Comparison of ENCODE assay signal across 12 mouse cellular contexts in genomic region chr10:17844781-17845537, GRCm38 (mm10). TPM values are rescaled to one million over a fixed set of nuclear protein-coding genes. Genes with fewer than 3 reads are reported as not detected.
DNase-seq lines count a peak whose midpoint lies in the region; ATAC-seq lines count a peak whose summit lies in the region.
"Had no signal": no experiment of that assay in that cellular context is flagged by ENCODE, and none has a peak within 500 bp of the region (broad histone marks: within the 10 kb centered on the region; RNA-seq: fewer than 3 reads in every experiment).

No protein-coding gene starts in this region.

- no peak overlapping the region for H3K9ac ChIP-seq in stomach, embryonic 14.5 days (replicated peaks; ENCODE audit: low read depth, low read length)
- H3K9ac ChIP-seq: embryonic facial prominence, embryonic 13.5 days had no signal

- no peaks in the 10 kb centered on the region for H3K4me1 ChIP-seq in stomach, embryonic 14.5 days (ENCODE audit: control insufficient read depth, insufficient read depth, low read length)
- H3K4me1 ChIP-seq: embryonic facial prominence, embryonic 13.5 days had no signal

- no peak overlapping the region; the same call in 1 of the 2 replicates for H3K27ac ChIP-seq in stomach, embryonic 14.5 days (ENCODE audit: low read length)
- H3K27ac ChIP-seq: embryonic facial prominence, embryonic 13.5 days had no signal

- H3K4me3 ChIP-seq in stomach, embryonic 14.5 days (ENCODE audit: low read depth, low read length) = no peak overlapping the region
- H3K4me3 ChIP-seq: embryonic facial prominence, embryonic 13.5 days had no signal

- 0 out of 2 replicates have a peak, but pooled peaks cover 2% of the 10 kb centered on the region for H3K9me3 ChIP-seq in stomach, embryonic 14.5 days (ENCODE audit: control insufficient read depth, low read depth, low read length)
- H3K9me3 ChIP-seq: embryonic facial prominence, embryonic 13.5 days had no signal

- DNase-seq in cerebellum, postnatal 36 days = peak; percentile 14 to 18
- no peak for DNase-seq in cerebellum, adult 11-12 months
- DNase-seq in left cerebral cortex, adult 18-20 months (ENCODE audit: low spot score in 2 of 2) = peak; percentile 49 to 56
- DNase-seq in left cerebral cortex, adult 11 months (ENCODE audit: low spot score) = no peak
- peak; percentile 40 to 76 for DNase-seq in left cerebral cortex, postnatal 25 days (ENCODE audit: low spot score in 2 of 2)
- no peak for DNase-seq in adrenal gland, postnatal 14 days
- DNase-seq in neural tube, embryonic 10.5 days (ENCODE audit: extremely low spot score, low spot score) = no peak
- DNase-seq: adrenal gland, postnatal 36 days; heart, postnatal 4 days; kidney, postnatal 25 days had no signal

- H3K27me3 ChIP-seq in stomach, embryonic 14.5 days (ENCODE audit: control insufficient read depth, insufficient read depth, low read length) = no peaks in the 10 kb centered on the region
- H3K27me3 ChIP-seq: embryonic facial prominence, embryonic 13.5 days had no signal

- intact Hi-C loops in left cerebral cortex, postnatal 25 days (cut with DNase I) = no loop called here

- H3K36me3 ChIP-seq in stomach, embryonic 14.5 days (ENCODE audit: control insufficient read depth, insufficient read depth, low read length) = no peaks in the 10 kb centered on the region
- H3K36me3 ChIP-seq: embryonic facial prominence, embryonic 13.5 days had no signal

- peak; percentile 42; the same call in 1 of the 2 replicates for ATAC-seq in stomach, embryonic 14.5 days (ENCODE audit: insufficient number of reproducible peaks, insufficient read depth, low FRiP score, low read depth)

- WGBS in stomach, embryonic 14.5 days = 28% methylated on average over 4 of the region's 4 CpGs

- no peak overlapping the region for H3K4me2 ChIP-seq in stomach, embryonic 14.5 days (replicated peaks; ENCODE audit: low read depth, low read length)
- H3K4me2 ChIP-seq: embryonic facial prominence, embryonic 13.5 days had no signal

RNA-seq across cellular contexts. Expression of gene Txlnb, which starts 48.9 kb away (rescaled TPM):
- under 1 TPM; 0.88 to 0.89 TPM for total RNA-seq in left cerebral cortex, adult 18-20 months (2021)
- under 1 TPM; 0.34 to 0.39 TPM for total RNA-seq in left cerebral cortex, postnatal 25 days (2021)
- polyA plus RNA-seq in stomach, embryonic 14.5 days (2014; fragmentation: Nextera tagmentation; extraction: Ambion mirVana) = 0.77 and 1.2 TPM in 2 replicates
- total RNA-seq in adrenal gland, postnatal 14 days (2021) = 0.86 and 1.1 TPM in 2 replicates

Comparison
In these comparisons a context has a peak if more than half of its experiments do, and no peak if none do; other contexts are left out.
1. DNase-seq: peak in cerebellum, postnatal 36 days (2 of 2), left cerebral cortex, adult 18-20 months (2 of 2) and left cerebral cortex, postnatal 25 days (2 of 2); none in cerebellum, adult 11-12 months (single experiment), left cerebral cortex, adult 11 months (single experiment), adrenal gland, postnatal 14 days (single experiment) and neural tube, embryonic 10.5 days (single experiment).